Mouse (Mus musculus): ENCODE measurements around the gene Rcor3. TPM values are rescaled to one million over a fixed set of nuclear protein-coding genes. Genes with fewer than 3 reads are reported as not detected.
A peak's percentile ranks its signal among the peaks of the same experiment; 100 is the strongest.

The Rcor3 gene
- 10 to 100 TPM; 23.9 to 35.8 TPM for total RNA-seq (2021)
- long read RNA-seq, experiment 1, transcript Rcor3-201 (10 exons, 3,748 nt) = major isoform, 6 of 22 reads
- long read RNA-seq, experiment 1, partial matches to known transcripts = 5 of 22 reads
- long read RNA-seq, experiment 1, other reads (novel, unspliced or antisense) = 5 of 22 reads
- long read RNA-seq, experiment 2, partial matches to known transcripts = 2 of 14 reads
- long read RNA-seq, experiment 2, other reads (novel, unspliced or antisense) = 3 of 14 reads

GRCm38 (mm10) chr1:192137926-192138910 lies at the start of gene Rcor3:
TSS of gene Rcor3 (minus strand) at chr1:192138062.
- peak; percentile 83 for DNase-seq

DNA sequence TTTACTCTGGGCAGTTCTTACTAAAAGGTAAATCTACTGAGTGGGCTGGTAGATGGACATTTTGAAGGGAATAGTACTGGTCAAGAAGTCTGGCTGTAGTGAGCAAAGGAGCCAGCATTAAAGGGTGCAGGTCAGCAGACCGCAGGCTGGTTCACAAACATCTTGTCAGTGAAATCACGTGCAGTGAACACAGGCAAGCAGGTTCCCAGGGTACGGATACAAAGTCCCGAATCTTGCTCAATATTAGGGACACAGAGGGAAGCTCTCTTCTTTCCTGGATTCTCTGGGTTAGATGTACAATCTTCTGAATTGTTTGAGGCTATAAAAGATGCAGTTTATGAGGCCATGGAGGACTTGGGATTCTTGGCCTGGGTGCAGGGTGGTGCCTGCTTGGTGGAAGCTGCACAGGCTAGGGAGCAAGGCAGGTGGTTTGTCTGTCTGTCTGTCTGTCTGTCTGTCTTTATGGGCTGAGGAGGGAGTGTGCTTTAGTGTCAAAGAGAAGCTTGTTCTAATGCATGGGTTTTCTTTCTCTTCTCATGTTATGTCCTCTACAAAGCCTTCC lies 43.9 kb upstream of the Rcor3 start:
- no peak for DNase-seq

- DNase-seq = no peak
Observed at GRCm38 (mm10) chr1:192179877-192180276, 42.0 kb upstream of the Rcor3 start.

- no peak for DNase-seq
Observed at GRCm38 (mm10) chr1:192171477-192171876, 33.6 kb upstream of the Rcor3 start.

DNA sequence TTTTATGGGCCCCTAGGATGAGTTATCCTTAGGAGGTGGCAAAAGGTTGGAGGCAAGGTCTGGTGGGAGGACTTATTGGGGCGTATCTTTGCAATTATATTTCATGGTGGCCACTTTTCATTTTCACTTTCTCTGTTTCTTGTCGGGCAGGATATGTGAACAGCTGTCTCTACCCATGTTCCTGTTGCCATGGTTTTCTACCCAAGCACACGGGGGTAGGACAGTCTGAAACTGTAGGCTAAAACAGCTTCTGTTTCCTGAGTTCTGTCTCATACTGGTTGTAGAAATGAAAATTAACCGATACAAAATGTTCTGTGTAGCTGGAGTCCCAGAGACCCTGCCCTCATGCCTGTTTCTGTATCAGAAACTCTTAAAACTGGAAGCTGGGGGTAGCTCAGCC lies 13.3 kb upstream of the Rcor3 start:
- no peak for DNase-seq

DNA sequence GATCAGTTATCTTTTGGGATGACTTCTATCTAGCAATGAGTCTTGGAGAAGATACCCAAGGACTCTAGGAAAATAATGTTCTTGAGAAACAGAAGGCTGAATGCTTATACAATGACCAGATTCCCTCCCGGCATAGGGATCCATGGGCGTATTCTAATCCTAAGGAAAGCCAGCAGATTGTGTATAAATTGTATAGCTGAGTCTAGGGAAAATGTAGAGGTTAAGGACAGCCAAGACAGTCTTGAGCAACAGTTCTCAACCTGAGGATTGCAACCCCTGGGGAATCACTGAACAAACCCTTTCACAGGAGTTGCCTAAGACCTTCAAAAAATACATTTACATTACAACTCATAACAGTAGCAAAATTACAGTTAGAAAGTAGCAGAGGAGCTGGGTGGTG lies 2.5 kb upstream of the Rcor3 start:
- DNase-seq = no peak

- DNase-seq = no peak
Observed at GRCm38 (mm10) chr1:192137291-192137925, 454 bp downstream of the Rcor3 start.

GRCm38 (mm10) chr1:192136561-192137290 lies 1.1 kb downstream of the Rcor3 start:
- DNase-seq = peak; percentile 78

GRCm38 (mm10) chr1:192130202-192130601 lies 7.7 kb downstream of the Rcor3 start:
- DNase-seq = no peak

DNA sequence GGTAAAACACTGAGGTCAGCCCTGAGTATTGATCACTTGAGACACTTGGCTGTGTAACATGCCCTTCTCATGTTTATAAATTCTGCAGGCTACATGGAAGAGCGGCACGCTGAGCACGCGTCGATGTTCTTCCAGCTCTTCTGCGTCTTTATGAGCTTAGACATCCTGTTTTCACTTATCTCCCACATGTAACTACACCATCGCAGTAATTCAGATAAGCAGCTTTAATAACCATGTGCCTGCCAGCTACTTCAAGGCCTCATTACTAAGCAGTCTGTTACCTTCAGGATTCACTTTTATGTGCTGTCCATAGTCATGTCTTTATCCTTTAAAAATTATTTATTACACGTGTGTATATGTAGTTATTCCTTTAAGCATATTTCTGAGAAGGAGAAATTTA lies 9.5 kb downstream of the Rcor3 start:
- DNase-seq = no peak

GRCm38 (mm10) chr1:192125761-192126160 lies 12.1 kb downstream of the Rcor3 start:
- no peak for DNase-seq

- DNase-seq = no peak
Observed at GRCm38 (mm10) chr1:192116262-192116661, 21.6 kb downstream of the Rcor3 start.

DNA sequence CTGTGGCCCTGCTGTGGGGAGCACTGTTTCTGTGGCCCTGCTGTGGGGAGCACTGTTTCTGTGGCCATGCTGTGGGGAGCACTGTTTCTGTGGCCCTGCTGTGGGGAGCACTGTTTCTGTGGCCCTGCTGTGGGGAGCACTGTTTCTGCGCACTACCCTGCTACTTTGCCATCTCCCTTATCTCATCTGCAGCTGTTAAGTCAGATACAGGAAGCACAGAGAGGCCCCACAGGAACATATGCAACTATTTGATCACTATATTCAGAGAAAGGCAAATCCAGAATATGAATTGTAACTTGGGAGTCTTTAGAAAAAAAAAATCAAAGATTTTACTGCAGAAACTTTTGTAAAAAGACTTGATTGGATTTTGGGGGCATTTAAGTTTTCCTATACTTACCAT lies 22.5 kb downstream of the Rcor3 start:
- no peak for DNase-seq

GRCm38 (mm10) chr1:192109169-192109568 lies 28.7 kb downstream of the Rcor3 start:
- no peak for DNase-seq

GRCm38 (mm10) chr1:192107352-192107751 lies 30.5 kb downstream of the Rcor3 start:
- DNase-seq = no peak

- DNase-seq = no peak
Observed at GRCm38 (mm10) chr1:192105902-192106389, 31.9 kb downstream of the Rcor3 start.

GRCm38 (mm10) chr1:192104021-192104420 lies 33.8 kb downstream of the Rcor3 start:
- no peak for DNase-seq

- DNase-seq = no peak
Observed at GRCm38 (mm10) chr1:192103176-192103575, 34.7 kb downstream of the Rcor3 start.

- DNase-seq = no peak
Observed at GRCm38 (mm10) chr1:192101359-192101758, 36.5 kb downstream of the Rcor3 start.

DNA sequence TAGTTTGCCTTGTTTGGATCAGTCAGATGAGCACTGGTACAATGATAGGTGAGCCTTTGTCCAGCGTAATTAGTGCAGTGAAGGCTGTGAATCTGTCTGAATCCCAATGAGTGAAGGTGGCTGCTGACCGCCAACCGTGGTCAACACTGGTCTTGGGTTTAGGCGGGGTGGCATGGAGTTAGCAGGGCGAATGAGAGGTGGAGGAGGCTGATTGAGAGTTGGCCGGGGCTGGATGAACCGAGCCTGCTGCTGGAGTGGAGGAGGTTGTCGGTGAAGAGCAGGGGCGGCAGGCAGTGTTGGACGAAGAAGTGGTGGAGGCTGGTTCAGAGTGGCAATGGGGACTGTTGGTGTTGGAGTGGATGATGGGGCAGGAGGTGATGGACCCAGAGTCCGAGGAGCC lies 37.1 kb downstream of the Rcor3 start:
- no peak for DNase-seq

DNA sequence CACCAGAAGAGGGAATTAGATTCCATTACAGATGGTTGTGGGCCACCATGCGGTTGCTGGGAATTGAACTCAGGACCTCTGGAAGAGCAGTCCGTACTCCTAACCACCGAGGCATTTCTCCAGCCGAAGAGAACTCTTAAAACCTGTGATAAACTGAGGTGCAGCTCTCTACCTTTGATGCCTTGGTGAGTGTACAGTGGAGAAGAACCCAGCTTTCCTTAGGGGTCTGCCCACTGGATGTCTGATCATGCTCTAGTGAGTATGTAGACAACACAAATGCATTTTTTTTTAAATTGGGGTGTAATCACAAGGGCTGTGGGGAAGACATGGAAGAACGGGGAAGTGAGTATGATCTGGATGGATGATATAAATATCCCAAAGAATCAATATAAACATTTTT lies 42.2 kb downstream of the Rcor3 start:
- DNase-seq = no peak

Measured in gastrocnemius, postnatal 10 days (tissue).